Mouse (Mus musculus) cerebellum, adult 18-20 months (tissue): ENCODE data around the gene Fbxl18.
A peak's percentile ranks its signal among the peaks of the same experiment; 100 is the strongest.

Experiments used
- DNase-seq, 2 experiments: peaks; one replicate each; pipeline ENCODE4 v3.0.0; 2021

The Fbxl18 gene

DNA sequence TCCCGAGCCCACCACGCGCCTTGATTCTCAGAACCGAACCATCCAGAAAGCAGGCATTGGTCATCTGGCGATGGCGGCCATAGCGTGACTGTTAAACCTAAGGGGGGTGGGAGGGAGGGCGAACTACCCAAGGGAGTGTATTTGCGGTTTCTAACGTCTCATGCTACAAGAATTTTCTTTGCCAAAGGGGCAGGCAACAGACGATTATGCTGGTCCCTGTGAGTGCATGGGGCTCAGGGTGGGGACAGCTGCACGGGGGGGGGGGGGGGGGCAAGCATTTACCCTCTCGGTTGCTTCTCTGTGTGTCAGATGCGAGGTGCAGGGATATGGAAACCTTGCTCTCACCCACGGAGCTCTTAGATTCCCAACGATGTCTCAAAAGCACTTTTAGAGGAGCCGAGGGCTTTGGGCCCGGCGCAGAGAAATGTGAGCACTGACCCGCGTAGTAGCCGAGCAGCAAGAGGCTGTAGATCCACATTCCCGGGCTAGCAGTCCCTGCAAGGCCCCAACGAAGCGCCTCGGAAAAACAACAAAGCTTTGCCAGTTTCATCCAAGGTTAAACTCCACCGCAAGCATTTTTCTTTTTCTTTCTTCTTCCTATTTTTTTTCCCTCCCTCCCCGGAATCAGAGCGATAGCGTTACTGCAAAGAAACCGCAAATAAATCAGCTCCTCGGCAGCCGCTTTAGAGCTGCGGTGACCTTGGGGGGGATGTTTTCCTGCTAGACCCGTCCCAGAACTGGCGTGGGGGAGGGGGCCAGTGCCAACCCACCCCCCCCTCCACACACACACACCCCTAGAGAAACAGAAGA is 72.7 kb downstream of the Fbxl18 start:
- peak; percentile 56 to 67 for DNase-seq

- DNase-seq: peak in 1 of 2 experiments; percentile 40
Measured at GRCm38 (mm10) chr5:142821974-142822285, 73.3 kb downstream of the Fbxl18 start.

DNA sequence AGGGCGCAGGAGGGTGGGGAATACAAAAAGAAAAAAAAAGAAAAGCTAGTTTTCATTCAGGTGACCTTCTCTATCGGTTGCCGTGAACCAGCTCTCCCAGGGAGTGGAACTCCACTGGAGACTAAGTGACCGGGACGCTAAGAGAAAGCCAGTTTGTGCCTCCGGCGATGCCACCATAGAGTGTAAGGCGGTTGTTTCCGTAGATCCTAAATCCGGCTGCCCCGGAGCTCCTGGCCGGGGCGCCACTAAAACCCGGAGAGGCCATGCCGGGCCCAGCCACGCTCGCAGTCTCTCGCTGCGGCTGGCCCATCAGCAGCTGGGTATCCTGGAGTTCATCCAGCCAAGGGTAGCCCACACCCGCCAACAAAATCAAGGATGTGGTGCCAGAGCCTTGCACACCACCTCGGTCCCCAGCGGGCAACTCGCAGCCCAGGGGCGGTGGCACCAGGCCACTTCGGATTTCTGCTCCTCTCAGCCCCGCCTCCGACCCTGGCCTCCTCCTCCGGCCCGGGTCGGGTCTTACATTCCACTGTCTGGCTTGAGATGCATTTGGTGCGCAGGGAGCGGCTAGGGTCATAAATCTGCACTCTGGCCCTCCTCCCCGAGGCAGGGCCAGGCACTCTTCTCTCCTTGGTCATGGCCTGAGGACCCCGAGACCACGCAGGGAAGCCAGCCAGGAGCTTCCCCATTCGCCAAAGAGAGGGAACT is 73.8 kb downstream of the Fbxl18 start:
- peak; percentile 86 to 89 for DNase-seq

- peak; percentile 70 to 83 for DNase-seq
Measured at GRCm38 (mm10) chr5:142820276-142821265, 74.7 kb downstream of the Fbxl18 start.

GRCm38 (mm10) chr5:142819385-142820275 is 75.6 kb downstream of the Fbxl18 start:
- peak; percentile 77 to 88 for DNase-seq

DNA sequence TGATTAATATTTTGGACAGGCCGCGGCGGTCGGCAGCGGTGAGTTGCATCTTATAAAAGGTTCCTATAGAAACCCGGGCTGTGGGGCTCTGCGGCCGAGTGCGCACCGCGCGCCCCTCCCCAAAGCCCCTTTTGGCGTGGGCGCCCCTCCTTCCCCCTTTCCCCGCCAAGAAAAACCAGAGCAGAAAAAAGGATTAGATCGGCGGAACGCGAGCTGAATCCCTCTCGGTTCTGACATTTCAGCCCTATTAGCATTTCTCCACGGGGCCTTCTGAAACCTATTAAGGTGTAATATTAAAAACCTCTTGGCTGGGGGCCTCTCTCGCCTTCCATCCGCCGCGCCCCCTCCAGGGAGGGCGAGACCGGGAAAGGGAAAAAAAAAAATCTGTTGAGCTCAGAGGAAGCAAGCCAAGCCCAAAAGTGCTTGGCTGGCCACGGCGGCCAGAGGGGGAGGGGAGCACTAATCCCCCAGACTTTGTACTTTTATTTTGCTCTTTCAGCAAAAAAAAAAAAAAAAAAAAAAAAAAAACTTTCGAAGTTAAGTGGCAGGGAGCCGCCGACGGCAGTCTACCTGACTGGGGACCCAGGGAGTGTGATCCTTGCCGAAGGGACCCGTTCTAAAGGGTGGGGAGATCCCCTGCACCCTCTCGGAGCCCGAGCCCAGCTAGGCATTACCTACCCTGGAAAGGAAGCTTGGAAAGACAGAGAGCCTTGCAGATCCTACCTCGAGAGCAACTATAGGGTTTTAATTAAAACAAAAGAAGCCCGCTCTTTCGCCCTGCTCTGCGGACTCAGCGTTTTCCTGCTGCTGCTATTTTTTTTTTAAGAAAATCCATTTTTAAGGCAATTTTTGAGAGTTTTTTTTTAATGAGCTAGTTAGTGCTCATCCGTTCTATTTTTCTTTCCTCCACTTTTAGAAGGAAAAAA is 76.5 kb downstream of the Fbxl18 start:
- DNase-seq: peak; percentile 59 to 73

- DNase-seq: peak; percentile 97 to 100
Measured at GRCm38 (mm10) chr5:142817524-142818434, 77.4 kb downstream of the Fbxl18 start, which contains the start of gene Tnrc18. TSS of gene Tnrc18 (minus strand) at chr5:142817662.
